Mouse (Mus musculus): ENCODE data around the gene 4930518I15Rik. TPM values are rescaled to one million over a fixed set of nuclear protein-coding genes. Genes with fewer than 3 reads are reported as not detected.
"Not testable (repeated sequence)": the region's sequence is repeated elsewhere in the genome, so short reads cannot be mapped to it uniquely, and the experiment has no call there.

4930518I15Rik gene
- polyA plus RNA-seq, 1 experiment from 2014 or later, result 7.0 TPM

DNA sequence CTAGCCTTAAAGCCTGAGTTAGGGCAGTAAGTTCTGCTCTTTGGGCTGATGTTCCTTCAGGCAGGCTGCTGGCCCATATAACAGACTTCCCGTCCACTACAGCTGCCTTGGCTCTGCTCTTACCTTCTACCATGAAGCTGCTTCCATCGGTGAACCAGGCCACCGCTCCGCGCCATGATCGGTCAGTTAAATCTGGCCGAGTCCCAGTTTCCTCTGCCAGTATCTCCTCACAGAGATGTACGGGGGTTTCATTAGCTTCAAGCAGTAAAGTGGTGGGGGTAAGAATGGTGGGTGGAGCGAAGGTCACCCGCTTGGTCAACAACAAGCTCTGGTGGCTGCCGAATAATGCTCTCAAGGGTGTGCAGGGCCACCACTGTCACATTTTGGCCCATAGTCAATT, 23.4 kb downstream of the 4930518I15Rik start:
- no peak for DNase-seq
- no peak overlapping the region for H3K9ac ChIP-seq (replicated peaks; ENCODE audit: low read length)
- peaks cover 8% of the 10 kb centered on the region; the same call in 1 of the 2 replicates for H3K36me3 ChIP-seq (ENCODE audit: control insufficient read depth, insufficient read depth, low read length)
- H3K9me3 ChIP-seq (ENCODE audit: control insufficient read depth, low read length), result peaks cover 6% of the 10 kb centered on the region
- H3K4me1 ChIP-seq (ENCODE audit: control insufficient read depth, insufficient read depth, low read length), result 0 out of 2 replicates have a peak, but pooled peaks cover 1% of the 10 kb centered on the region
- no peak overlapping the region for H3K4me2 ChIP-seq (ENCODE audit: low read length)
- ATAC-seq (ENCODE audit: low FRiP score, low TSS enrichment), result no peak
- no peaks in the 10 kb centered on the region for H3K27me3 ChIP-seq (ENCODE audit: control insufficient read depth, insufficient read depth, low read length)
- 99% methylated on average over 11 of the region's 11 CpGs for WGBS
- no peak overlapping the region for H3K27ac ChIP-seq (replicated peaks; ENCODE audit: low read depth, low read length)
- H3K4me3 ChIP-seq (replicated peaks; ENCODE audit: low read depth, low read length), result no peak overlapping the region

DNA sequence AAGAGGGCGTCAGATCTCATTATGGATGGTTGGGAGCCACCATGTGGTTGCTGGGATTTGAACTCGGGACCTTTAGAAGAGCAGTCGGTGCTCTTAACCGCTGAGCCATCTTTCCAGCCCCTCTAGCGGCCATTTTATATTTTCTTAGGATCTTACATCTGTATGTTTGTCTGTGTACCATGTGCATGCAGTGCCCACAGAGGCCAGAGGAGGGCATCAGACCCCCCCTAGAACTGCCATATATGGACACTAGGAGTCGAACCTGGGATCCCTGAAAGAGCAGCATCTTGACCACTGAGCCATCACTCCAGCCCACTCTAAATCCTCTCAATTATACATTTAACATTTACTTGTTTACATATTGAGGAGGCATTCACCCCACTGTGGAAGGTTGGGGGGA, 32.6 kb downstream of the 4930518I15Rik start:
- not testable (repeated sequence) for DNase-seq; H3K27ac ChIP-seq (replicated peaks; ENCODE audit: low read depth, low read length); H3K4me3 ChIP-seq (replicated peaks; ENCODE audit: low read depth, low read length); H3K27me3 ChIP-seq (ENCODE audit: control insufficient read depth, insufficient read depth, low read length); H3K9me3 ChIP-seq (ENCODE audit: control insufficient read depth, low read length); ATAC-seq (ENCODE audit: low FRiP score, low TSS enrichment); H3K36me3 ChIP-seq (ENCODE audit: control insufficient read depth, insufficient read depth, low read length); H3K9ac ChIP-seq (replicated peaks; ENCODE audit: low read length); H3K4me2 ChIP-seq (ENCODE audit: low read length); H3K4me1 ChIP-seq (ENCODE audit: control insufficient read depth, insufficient read depth, low read length)
- WGBS, result 93% methylated on average over 6 of the region's 6 CpGs

- peaks cover 9% of the 10 kb centered on the region; the same call in 1 of the 2 replicates for H3K4me1 ChIP-seq (ENCODE audit: control insufficient read depth, insufficient read depth, low read length)
- DNase-seq (no peak), ATAC-seq (ENCODE audit: low FRiP score, low TSS enrichment) (no peak)
- H3K27ac ChIP-seq (replicated peaks; ENCODE audit: low read depth, low read length), result no peak overlapping the region
- H3K36me3 ChIP-seq (ENCODE audit: control insufficient read depth, insufficient read depth, low read length), result no peaks in the 10 kb centered on the region
- H3K9me3 ChIP-seq (ENCODE audit: control insufficient read depth, low read length), result no peaks in the 10 kb centered on the region
- H3K4me3 ChIP-seq (replicated peaks; ENCODE audit: low read depth, low read length), result no peak overlapping the region
- no peak overlapping the region for H3K9ac ChIP-seq (replicated peaks; ENCODE audit: low read length)
- 74% methylated on average over 1 of the region's 1 CpGs for WGBS
- no peak overlapping the region for H3K4me2 ChIP-seq (ENCODE audit: low read length)
- no peaks in the 10 kb centered on the region for H3K27me3 ChIP-seq (ENCODE audit: control insufficient read depth, insufficient read depth, low read length)
Measured at GRCm38 (mm10) chr2:156816116-156816515, 41.6 kb downstream of the 4930518I15Rik start.

GRCm38 (mm10) chr2:156815412-156815811, 42.3 kb downstream of the 4930518I15Rik start:
- Histone ChIP-seq H3K36me3 (ENCODE audit: control insufficient read depth, insufficient read depth, low read length) (no peaks in the 10 kb centered on the region), H3K27me3 (ENCODE audit: control insufficient read depth, insufficient read depth, low read length) (no peaks in the 10 kb centered on the region), H3K4me1 (ENCODE audit: control insufficient read depth, insufficient read depth, low read length) (peaks cover 9% of the 10 kb centered on the region; the same call in 1 of the 2 replicates), H3K4me2 (ENCODE audit: low read length) (no peak overlapping the region), H3K9me3 (ENCODE audit: control insufficient read depth, low read length) (no peaks in the 10 kb centered on the region), H3K4me3 (replicated peaks; ENCODE audit: low read depth, low read length) (no peak overlapping the region), H3K9ac (replicated peaks; ENCODE audit: low read length) (no peak overlapping the region), H3K27ac (replicated peaks; ENCODE audit: low read depth, low read length) (no peak overlapping the region)
- DNase-seq, result no peak
- no peak for ATAC-seq (ENCODE audit: low FRiP score, low TSS enrichment)
- 58% methylated on average over 3 of the region's 3 CpGs for WGBS

DNA sequence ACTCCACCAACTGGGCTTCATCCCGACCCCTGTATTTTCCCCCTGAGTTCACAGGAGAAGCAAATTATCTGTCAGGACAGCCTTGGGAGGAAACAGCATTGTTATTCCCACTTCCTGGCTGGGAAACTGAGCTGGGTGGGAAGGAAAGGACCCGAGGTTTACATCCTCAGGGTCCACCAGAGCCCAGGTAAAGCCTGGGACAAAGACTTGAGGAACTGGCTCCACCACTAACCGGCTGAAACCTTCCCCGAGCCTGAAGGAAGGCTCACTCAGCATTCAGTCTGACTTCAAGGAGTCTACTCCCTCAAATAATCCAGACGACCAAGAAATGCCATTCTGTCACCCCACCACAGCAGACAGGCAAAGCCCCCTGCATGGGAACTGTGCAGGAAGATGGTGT, 42.9 kb downstream of the 4930518I15Rik start:
- Histone ChIP-seq H3K27me3 (ENCODE audit: control insufficient read depth, insufficient read depth, low read length) (no peaks in the 10 kb centered on the region), H3K36me3 (ENCODE audit: control insufficient read depth, insufficient read depth, low read length) (no peaks in the 10 kb centered on the region), H3K9ac (replicated peaks; ENCODE audit: low read length) (no peak overlapping the region), H3K27ac (replicated peaks; ENCODE audit: low read depth, low read length) (no peak overlapping the region), H3K4me3 (replicated peaks; ENCODE audit: low read depth, low read length) (no peak overlapping the region), H3K9me3 (ENCODE audit: control insufficient read depth, low read length) (no peaks in the 10 kb centered on the region), H3K4me1 (ENCODE audit: control insufficient read depth, insufficient read depth, low read length) (peaks cover 9% of the 10 kb centered on the region; the same call in 1 of the 2 replicates), H3K4me2 (ENCODE audit: low read length) (no peak overlapping the region)
- ATAC-seq (ENCODE audit: low FRiP score, low TSS enrichment) (no peak), DNase-seq (no peak)
- WGBS, result 31% methylated on average over 5 of the region's 5 CpGs

- Histone ChIP-seq H3K4me1 (ENCODE audit: control insufficient read depth, insufficient read depth, low read length) (peaks cover 9% of the 10 kb centered on the region; the same call in 1 of the 2 replicates), H3K36me3 (ENCODE audit: control insufficient read depth, insufficient read depth, low read length) (no peaks in the 10 kb centered on the region), H3K4me3 (replicated peaks; ENCODE audit: low read depth, low read length) (no peak overlapping the region), H3K27me3 (ENCODE audit: control insufficient read depth, insufficient read depth, low read length) (no peaks in the 10 kb centered on the region), H3K9ac (replicated peaks; ENCODE audit: low read length) (no peak overlapping the region), H3K27ac (replicated peaks; ENCODE audit: low read depth, low read length) (no peak overlapping the region), H3K4me2 (ENCODE audit: low read length) (no peak overlapping the region), H3K9me3 (ENCODE audit: control insufficient read depth, low read length) (no peaks in the 10 kb centered on the region)
- WGBS, result 4% methylated on average over 8 of the region's 8 CpGs
- ATAC-seq (ENCODE audit: low FRiP score, low TSS enrichment), result no peak
- DNase-seq, result peak; percentile 47
Measured at GRCm38 (mm10) chr2:156814344-156814801, 43.4 kb downstream of the 4930518I15Rik start.

- no peaks in the 10 kb centered on the region for H3K36me3 ChIP-seq (ENCODE audit: control insufficient read depth, insufficient read depth, low read length)
- no peaks in the 10 kb centered on the region for H3K9me3 ChIP-seq (ENCODE audit: control insufficient read depth, low read length)
- ATAC-seq (ENCODE audit: low FRiP score, low TSS enrichment), result no peak
- H3K4me1 ChIP-seq (ENCODE audit: control insufficient read depth, insufficient read depth, low read length), result peaks cover 9% of the 10 kb centered on the region; the same call in 1 of the 2 replicates
- H3K27me3 ChIP-seq (ENCODE audit: control insufficient read depth, insufficient read depth, low read length), result no peaks in the 10 kb centered on the region
- WGBS, result 84% methylated on average over 5 of the region's 5 CpGs
- H3K27ac ChIP-seq (replicated peaks; ENCODE audit: low read depth, low read length), result no peak overlapping the region
- no peak overlapping the region for H3K4me2 ChIP-seq (ENCODE audit: low read length)
- H3K4me3 ChIP-seq (replicated peaks; ENCODE audit: low read depth, low read length), result no peak overlapping the region
- no peak for DNase-seq
- H3K9ac ChIP-seq (replicated peaks; ENCODE audit: low read length), result no peak overlapping the region
Measured at GRCm38 (mm10) chr2:156811556-156811955, 46.2 kb downstream of the 4930518I15Rik start.

GRCm38 (mm10) chr2:156810716-156811115, 47.0 kb downstream of the 4930518I15Rik start:
- Histone ChIP-seq H3K4me3 (replicated peaks; ENCODE audit: low read depth, low read length) (no peak overlapping the region), H3K9me3 (ENCODE audit: control insufficient read depth, low read length) (no peaks in the 10 kb centered on the region), H3K4me1 (ENCODE audit: control insufficient read depth, insufficient read depth, low read length) (peaks cover 9% of the 10 kb centered on the region; the same call in 1 of the 2 replicates), H3K27ac (replicated peaks; ENCODE audit: low read depth, low read length) (no peak overlapping the region), H3K36me3 (ENCODE audit: control insufficient read depth, insufficient read depth, low read length) (no peaks in the 10 kb centered on the region), H3K4me2 (ENCODE audit: low read length) (no peak overlapping the region), H3K9ac (replicated peaks; ENCODE audit: low read length) (no peak overlapping the region), H3K27me3 (ENCODE audit: control insufficient read depth, insufficient read depth, low read length) (no peaks in the 10 kb centered on the region)
- ATAC-seq (ENCODE audit: low FRiP score, low TSS enrichment) (no peak), DNase-seq (no peak)
- WGBS, result 97% methylated on average over 10 of the region's 10 CpGs

GRCm38 (mm10) chr2:156809579-156809978, 48.2 kb downstream of the 4930518I15Rik start:
- 52% methylated on average over 2 of the region's 2 CpGs for WGBS

More at GRCm38 (mm10) chr2:156809579-156809978, 48.2 kb downstream of the 4930518I15Rik start:
- DNase-seq (peak; percentile 91), ATAC-seq (ENCODE audit: low FRiP score, low TSS enrichment) (no peak)
- no peaks in the 10 kb centered on the region for H3K9me3 ChIP-seq (ENCODE audit: control insufficient read depth, low read length)
- H3K27me3 ChIP-seq (ENCODE audit: control insufficient read depth, insufficient read depth, low read length), result no peaks in the 10 kb centered on the region
- H3K4me3 ChIP-seq (replicated peaks; ENCODE audit: low read depth, low read length), result no peak overlapping the region
- H3K27ac ChIP-seq (replicated peaks; ENCODE audit: low read depth, low read length), result no peak overlapping the region
- H3K4me1 ChIP-seq (ENCODE audit: control insufficient read depth, insufficient read depth, low read length), result peaks cover 9% of the 10 kb centered on the region; the same call in 1 of the 2 replicates
- H3K36me3 ChIP-seq (ENCODE audit: control insufficient read depth, insufficient read depth, low read length), result no peaks in the 10 kb centered on the region
- H3K4me2 ChIP-seq (ENCODE audit: low read length), result no peak overlapping the region
- H3K9ac ChIP-seq (replicated peaks; ENCODE audit: low read length), result no peak overlapping the region

Data from midbrain, embryonic 14.5 days (tissue).